50 mouse cellular contexts compared by ENCODE assay signal in the genomic region with DNA sequence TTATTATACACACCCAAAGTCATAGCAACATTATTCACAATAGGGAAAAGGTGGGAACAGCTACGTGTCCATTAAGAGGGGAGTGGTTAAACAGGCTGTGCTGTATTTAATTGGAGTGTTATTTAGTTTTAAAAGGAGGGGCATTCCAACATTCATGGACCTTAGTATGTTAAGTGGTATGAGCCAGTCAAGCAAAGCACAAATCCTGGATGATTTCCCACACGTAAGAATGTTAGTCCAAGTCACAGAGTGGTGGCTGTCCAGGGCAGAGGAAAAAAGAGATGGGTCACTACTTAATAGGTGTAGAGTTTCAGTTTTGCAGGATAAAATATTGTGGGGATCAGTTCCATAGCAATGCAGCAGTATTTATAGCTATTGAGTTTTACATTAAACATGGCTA. TPM values are rescaled to one million over a fixed set of nuclear protein-coding genes. Genes with fewer than 3 reads are reported as not detected.
"Had no signal": no experiment of that assay in that cellular context is flagged by ENCODE, and none has a peak within 500 bp of the region (broad histone marks: within the 10 kb centered on the region; RNA-seq: fewer than 3 reads in every experiment).

No protein-coding gene starts in this region.

- H3K27me3 ChIP-seq: heart, embryonic 15.5 days; hindbrain, embryonic 12.5 days; hindbrain, embryonic 15.5 days; intestine, embryonic 15.5 days; kidney, embryonic 15.5 days had no signal

- ATAC-seq: hindbrain, embryonic 16.5 days; hindbrain, postnatal 0 days; inflammation-experienced regulatory T-cells, adult 6 months; intestine, embryonic 15.5 days; intestine, embryonic 16.5 days; intestine, postnatal 0 days had no signal

- H3K36me3 ChIP-seq: heart, embryonic 10.5 days; heart, embryonic 12.5 days; heart, embryonic 13.5 days; heart, embryonic 15.5 days; hindbrain, embryonic 10.5 days; hindbrain, embryonic 12.5 days; hindbrain, embryonic 13.5 days; hindbrain, embryonic 15.5 days; intestine, embryonic 15.5 days; kidney, embryonic 15.5 days had no signal

- DNase-seq: heart, postnatal 10 days; heart, postnatal 14 days; heart, postnatal 36 days; heart, postnatal 4 days; kidney, adult 11 months; kidney, adult 18-20 months; kidney, adult 2 months; kidney, adult 8-10 months; kidney, adult 9 months; kidney, postnatal 10 days; kidney, postnatal 14 days; kidney, postnatal 25 days; kidney, postnatal 36 days; kidney, postnatal 4 days; layer of hippocampus, adult 9-11 months; layer of hippocampus, postnatal 36 days had no signal

- H3K4me2 ChIP-seq: heart, embryonic 11.5 days; heart, embryonic 12.5 days; heart, embryonic 13.5 days; heart, embryonic 15.5 days; hindbrain, embryonic 12.5 days; hindbrain, embryonic 13.5 days; hindbrain, embryonic 14.5 days; hindbrain, embryonic 15.5 days; intestine, embryonic 15.5 days; kidney, embryonic 15.5 days had no signal

- H3K9ac ChIP-seq: heart, embryonic 12.5 days; heart, embryonic 13.5 days; heart, embryonic 15.5 days; hindbrain, embryonic 12.5 days; hindbrain, embryonic 13.5 days; hindbrain, embryonic 14.5 days; hindbrain, embryonic 15.5 days; intestine, embryonic 15.5 days; kidney, embryonic 15.5 days had no signal

- H3K4me1 ChIP-seq: heart, embryonic 10.5 days; heart, embryonic 12.5 days; heart, embryonic 13.5 days; hindbrain, embryonic 12.5 days; intestine, embryonic 15.5 days; kidney, embryonic 15.5 days had no signal

- H3K9me3 ChIP-seq: heart, embryonic 10.5 days; heart, embryonic 12.5 days; heart, embryonic 13.5 days; heart, embryonic 15.5 days; hindbrain, embryonic 10.5 days; hindbrain, embryonic 12.5 days; hindbrain, embryonic 13.5 days; hindbrain, embryonic 15.5 days; intestine, embryonic 15.5 days; kidney, embryonic 15.5 days had no signal

- H3K27ac ChIP-seq: heart, embryonic 10.5 days; heart, embryonic 13.5 days; heart, embryonic 15.5 days; hindbrain, embryonic 10.5 days; hindbrain, embryonic 12.5 days; hindbrain, embryonic 13.5 days; hindbrain, embryonic 14.5 days; hindbrain, embryonic 15.5 days; hindbrain, postnatal 0 days; intestine, embryonic 15.5 days; kidney, embryonic 15.5 days; kidney, postnatal 0 days; layer of hippocampus, adult 2 months had no signal

- H3K4me3 ChIP-seq: heart, embryonic 10.5 days; heart, embryonic 12.5 days; heart, embryonic 13.5 days; heart, embryonic 15.5 days; hindbrain, embryonic 10.5 days; hindbrain, embryonic 12.5 days; hindbrain, embryonic 13.5 days; hindbrain, embryonic 15.5 days; intestine, embryonic 15.5 days; kidney, embryonic 15.5 days; layer of hippocampus, adult 2 months had no signal

RNA-seq across cellular contexts. Expression of a gene that starts 53.5 kb away (rescaled TPM):
- total RNA-seq: heart, postnatal 10 days; heart, postnatal 14 days; heart, postnatal 25 days; heart, postnatal 36 days; heart, postnatal 4 days; hematopoietic stem cell, adult 5-6 weeks; hindbrain, postnatal 0 days; layer of hippocampus, adult 18-20 months; layer of hippocampus, adult 2 months; layer of hippocampus, adult 8-10 months; layer of hippocampus, postnatal 10 days; layer of hippocampus, postnatal 14 days; layer of hippocampus, postnatal 25 days; layer of hippocampus, postnatal 36 days had no signal
- polyA plus RNA-seq: heart, embryonic 10.5 days; heart, embryonic 11.5 days; heart, embryonic 12.5 days; heart, embryonic 13.5 days; heart, embryonic 14.5 days; heart, embryonic 15.5 days; heart, embryonic 16.5 days; heart, postnatal 0 days; hindbrain, embryonic 10.5 days; hindbrain, embryonic 11.5 days; hindbrain, embryonic 12.5 days; hindbrain, embryonic 13.5 days; hindbrain, embryonic 14.5 days; hindbrain, embryonic 15.5 days; hindbrain, embryonic 16.5 days; hindbrain, postnatal 0 days; inflammation-experienced regulatory T-cells, adult 6 months; intestine, embryonic 14.5 days; intestine, embryonic 15.5 days; intestine, embryonic 16.5 days; intestine, postnatal 0 days; kidney, adult 2 months; kidney, embryonic 14.5 days; kidney, embryonic 15.5 days; kidney, embryonic 16.5 days; kidney, postnatal 0 days; large intestine, adult 2 months had no signal
